Mouse (Mus musculus) MEL (cell line): ENCODE results near the gene Tst. TPM values are rescaled to one million over a fixed set of nuclear protein-coding genes. Genes with fewer than 3 reads are reported as not detected.

ENCODE experiments used
- DNase-seq: peaks from one replicate; pipeline ENCODE4 v3.0.0; 2011; ENCODE audit warnings: low read depth, low spot score
- H3K27ac ChIP-seq: 2 replicates; pipeline ENCODE4 v1.5.1; 2012; ENCODE audit warnings: low read depth, mild to moderate bottlenecking, control low read depth, low read length, moderate library complexity; ENCODE audit not compliant: control insufficient read depth
- H3K27me3 ChIP-seq, 2 experiments: fragments of 150-350 bp in 1 of 2; sonication (generic) in 1 of 2; 2 replicates each; pipeline ENCODE4 v1.6.1; 2012; ENCODE audit warnings: low read length in 2 of 2, mild to moderate bottlenecking in 2 of 2, improper control_type of control experiment in 1 of 2, moderate library complexity in 1 of 2; ENCODE audit not compliant: insufficient read depth in 2 of 2, control insufficient read depth in 1 of 2
- H3K36me3 ChIP-seq, 2 experiments: 2 replicates each; pipeline ENCODE4 v1.6.1; 2012 to 2014; ENCODE audit warnings: low read length in 2 of 2, improper control_type of control experiment in 1 of 2, inconsistent platforms in 1 of 2, mild to moderate bottlenecking in 1 of 2; ENCODE audit not compliant: insufficient read depth in 2 of 2, control insufficient read depth in 1 of 2
- H3K4me1 ChIP-seq, 2 experiments: fragments of 150-350 bp in 1 of 2; sonication (generic) in 1 of 2; 2 replicates each; pipeline ENCODE4 v1.6.1; 2012; ENCODE audit warnings: low read length in 2 of 2, improper control_type of control experiment in 1 of 2, mild to moderate bottlenecking in 1 of 2; ENCODE audit not compliant: insufficient read depth in 2 of 2, control insufficient read depth in 1 of 2
- H3K4me3 ChIP-seq, 2 experiments: fragments of 150-350 bp in 1 of 2; sonication (generic) in 1 of 2; 2 replicates each; pipeline ENCODE4 v1.5.1; 2012; ENCODE audit warnings: low read depth in 2 of 2, low read length in 2 of 2, mild to moderate bottlenecking in 2 of 2, moderate library complexity in 2 of 2, control low read depth in 1 of 2, improper control_type of control experiment in 1 of 2; ENCODE audit not compliant: control insufficient read depth in 1 of 2, insufficient read depth in 1 of 2
- H3K79me2 ChIP-seq: 2 replicates; pipeline ENCODE4 v1.6.1; 2012; ENCODE audit warnings: mild to moderate bottlenecking, low read length, moderate library complexity; ENCODE audit not compliant: control insufficient read depth, poor library complexity, insufficient read depth
- H3K9ac ChIP-seq: 2 replicates; pipeline ENCODE4 v1.6.1; 2012; ENCODE audit warnings: low read depth, mild to moderate bottlenecking, control low read depth, low read length, moderate library complexity; ENCODE audit not compliant: control insufficient read depth, poor library complexity, severe bottlenecking
- H3K9me3 ChIP-seq: fragments of 150-350 bp; sonication (generic); replicated peaks from 2 replicates; pipeline ENCODE4 v1.6.1; 2012; ENCODE audit warnings: mild to moderate bottlenecking, low read length, improper control_type of control experiment, moderate library complexity; ENCODE audit not compliant: insufficient read depth
- BHLHE40 ChIP-seq: IDR thresholded peaks from 2 replicates; pipeline ENCODE4 v1.6.1; 2012; ENCODE audit warnings: low read depth, mild to moderate bottlenecking, inconsistent platforms, low read length, improper control_type of control experiment, borderline replicate concordance
- CHD1 ChIP-seq: IDR thresholded peaks from 2 replicates; pipeline ENCODE4 v1.6.1; 2012; ENCODE audit warnings: low read depth, mild to moderate bottlenecking, inconsistent platforms, low read length, improper control_type of control experiment
- CHD2 ChIP-seq: IDR thresholded peaks from 2 replicates; pipeline ENCODE4 v1.6.1; 2011; ENCODE audit warnings: low read length, improper control_type of control experiment
- ELF1 ChIP-seq: IDR thresholded peaks from 2 replicates; pipeline ENCODE4 v1.6.1; 2014; ENCODE audit warnings: low read depth, mild to moderate bottlenecking, inconsistent platforms, low read length, improper control_type of control experiment, moderate library complexity
- EP300 ChIP-seq, 2 experiments: IDR thresholded peaks; 2 replicates each; pipeline ENCODE4 v1.6.1; 2011; ENCODE audit warnings: improper control_type of control experiment in 2 of 2, low read length in 2 of 2, low read depth in 1 of 2, mild to moderate bottlenecking in 1 of 2
- JUND ChIP-seq: IDR thresholded peaks from 2 replicates; pipeline ENCODE4 v1.6.1; 2011; ENCODE audit warnings: low read depth, mild to moderate bottlenecking, improper control_type of control experiment, low read length
- MAFK ChIP-seq: IDR thresholded peaks from 2 replicates; pipeline ENCODE4 v1.6.1; 2011; ENCODE audit warnings: low read depth, mild to moderate bottlenecking, low read length, improper control_type of control experiment, borderline replicate concordance
- MYB ChIP-seq: IDR thresholded peaks from 2 replicates; pipeline ENCODE4 v1.6.1; 2011; ENCODE audit warnings: mild to moderate bottlenecking, low read depth, low read length, improper control_type of control experiment
- NELFE ChIP-seq: IDR thresholded peaks from 2 replicates; pipeline ENCODE4 v1.6.1; 2011; ENCODE audit warnings: low read depth, low read length, improper control_type of control experiment
- NRF1 ChIP-seq: IDR thresholded peaks from 2 replicates; pipeline ENCODE4 v1.6.1; 2014; ENCODE audit warnings: low read depth, mild to moderate bottlenecking, inconsistent platforms, low read length, improper control_type of control experiment, moderate library complexity; ENCODE audit not compliant: poor library complexity, insufficient read depth, severe bottlenecking
- POLR2A ChIP-seq, 2 experiments: IDR thresholded peaks; 2 replicates each; pipeline ENCODE4 v1.6.1; 2011 to 2012; ENCODE audit warnings: low read length in 2 of 2, mild to moderate bottlenecking in 2 of 2, control low read depth in 1 of 2, improper control_type of control experiment in 1 of 2, low read depth in 1 of 2, moderate library complexity in 1 of 2; ENCODE audit not compliant: control insufficient read depth in 1 of 2, insufficient read depth in 1 of 2, poor library complexity in 1 of 2
- RAD21 ChIP-seq: IDR thresholded peaks from 2 replicates; pipeline ENCODE4 v1.6.1; 2011; ENCODE audit warnings: mild to moderate bottlenecking, low read depth, low read length, improper control_type of control experiment
- RCOR1 ChIP-seq: IDR thresholded peaks from 2 replicates; pipeline ENCODE4 v1.6.1; 2012; ENCODE audit warnings: low read depth, mild to moderate bottlenecking, inconsistent platforms, low read length, improper control_type of control experiment
- SIN3A ChIP-seq: IDR thresholded peaks from 2 replicates; pipeline ENCODE4 v1.6.1; 2012; ENCODE audit warnings: low read length, improper control_type of control experiment, inconsistent platforms
- TCF12 ChIP-seq: IDR thresholded peaks from 2 replicates; pipeline ENCODE4 v1.6.1; 2014; ENCODE audit warnings: low read depth, mild to moderate bottlenecking, inconsistent platforms, low read length, improper control_type of control experiment, moderate library complexity
- USF1 ChIP-seq: IDR thresholded peaks from 2 replicates; pipeline ENCODE4 v1.6.1; 2014; ENCODE audit warnings: low read depth, mild to moderate bottlenecking, inconsistent platforms, low read length, improper control_type of control experiment, moderate library complexity
- USF2 ChIP-seq, 2 experiments: IDR thresholded peaks; 2 replicates each; pipeline ENCODE4 v1.6.1; 2011 to 2012; ENCODE audit warnings: improper control_type of control experiment in 2 of 2, low read length in 2 of 2, borderline replicate concordance in 1 of 2, inconsistent platforms in 1 of 2, low read depth in 1 of 2, mild to moderate bottlenecking in 1 of 2; ENCODE audit not compliant: insufficient read depth in 1 of 2
- ZMIZ1 ChIP-seq: IDR thresholded peaks from 2 replicates; pipeline ENCODE4 v1.6.1; 2012; ENCODE audit warnings: low read depth, mild to moderate bottlenecking, inconsistent platforms, low read length, improper control_type of control experiment, moderate library complexity
- ZNF384 ChIP-seq: IDR thresholded peaks from 2 replicates; pipeline ENCODE4 v1.6.1; 2012; ENCODE audit warnings: low read depth, mild to moderate bottlenecking, inconsistent platforms, low read length, improper control_type of control experiment
- polyA plus RNA-seq, 2 experiments: library from polyadenylated mRNA; stranded (reverse) in 1 of 2; unstranded in 1 of 2; fragments of >175 nt in 1 of 2; fragments of >200 nt in 1 of 2; gene quantifications; 2 replicates each; pipeline versions ENCODE4 v1.2.1 to v1.2.4; 2012; ENCODE audit warnings: low replicate concordance in 2 of 2, low read depth in 1 of 2; ENCODE audit not compliant: insufficient read length in 2 of 2, insufficient read depth in 1 of 2, missing spikeins in 1 of 2
- total RNA-seq: library from RNA; depleted of rRNA; stranded (reverse); fragments of 300-350 nt; gene quantifications from 2 replicates; pipeline ENCODE4 v1.2.3, GENCODE M21; 2012

The Tst gene
- total and polyA plus RNA-seq, 3 experiments, result 29.5 to 34.8 TPM; not detected in 1

DNA sequence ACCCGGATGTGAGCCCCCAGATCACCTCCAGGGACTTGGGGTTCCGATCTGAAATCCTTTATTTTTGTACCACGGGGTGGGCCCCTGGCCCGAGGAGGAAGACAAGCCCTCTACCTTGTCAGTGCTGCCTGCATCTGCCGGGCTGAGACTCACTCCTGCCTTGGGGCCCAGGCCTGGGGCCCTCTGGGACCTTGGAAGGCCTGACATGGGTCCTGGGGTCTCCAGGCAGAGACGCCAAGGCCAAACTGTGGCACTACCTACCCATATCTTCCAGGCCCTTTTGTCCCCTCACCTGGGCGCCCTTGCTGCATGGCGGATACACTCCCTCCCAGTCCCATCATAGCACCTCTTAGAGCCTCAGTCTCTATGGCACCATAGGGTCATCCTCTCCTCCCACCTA lies 32.8 kb upstream of the Tst start:
- TF ChIP-seq MAFK (no peak), ZMIZ1 (no peak), POLR2A (IDR thresholded peaks at IDR 0.05; ENCODE audit: control insufficient read depth in 1 of 2, insufficient read depth in 1 of 2, low read depth in 1 of 2, low read length in 2 of 2, poor library complexity in 1 of 2) (no peak), USF1 (no peak), RAD21 (no peak), NELFE (no peak), USF2 (IDR thresholded peaks at IDR 0.05; ENCODE audit: borderline replicate concordance in 1 of 2, insufficient read depth in 1 of 2, low read depth in 1 of 2, low read length in 2 of 2) (no peak), CHD1 (no peak), NRF1 (no peak), TCF12 (no peak), JUND (no peak), BHLHE40 (no peak), ELF1 (no peak)
- no peaks in the 10 kb centered on the region for H3K9me3 ChIP-seq
- no peak overlapping the region for H3K27ac ChIP-seq
- H3K4me1 ChIP-seq, result peaks cover 13 to 21% of the 10 kb centered on the region in 2 experiments
- no peak overlapping the region for H3K4me3 ChIP-seq
- DNase-seq, result no peak
- peak overlapping the region; percentile 44 for H3K9ac ChIP-seq
- no peaks in the 10 kb centered on the region for H3K79me2 ChIP-seq
- peaks cover 0 to 7% of the 10 kb centered on the region in 2 experiments; a peak in 2 of 4 replicates for H3K36me3 ChIP-seq
- H3K27me3 ChIP-seq, result no peaks in the 10 kb centered on the region

GRCm38 (mm10) chr15:78438018-78438394 lies 32.3 kb upstream of the Tst start:
- no peaks in the 10 kb centered on the region for H3K27me3 ChIP-seq
- H3K4me1 ChIP-seq, result peaks cover 13 to 21% of the 10 kb centered on the region in 2 experiments
- H3K36me3 ChIP-seq, result peaks cover 0 to 7% of the 10 kb centered on the region in 2 experiments; a peak in 2 of 4 replicates
- TF ChIP-seq RCOR1 (no peak), USF2 (IDR thresholded peaks at IDR 0.05; ENCODE audit: borderline replicate concordance in 1 of 2, insufficient read depth in 1 of 2, low read depth in 1 of 2, low read length in 2 of 2) (no peak), ZMIZ1 (no peak), SIN3A (no peak), ZNF384 (no peak), MYB (no peak), EP300 (IDR thresholded peaks at IDR 0.05; ENCODE audit: low read depth in 1 of 2, low read length in 2 of 2) (no peak), POLR2A (IDR thresholded peaks at IDR 0.05; ENCODE audit: control insufficient read depth in 1 of 2, insufficient read depth in 1 of 2, low read depth in 1 of 2, low read length in 2 of 2, poor library complexity in 1 of 2) (no peak), CHD2 (no peak)
- H3K9me3 ChIP-seq, result no peaks in the 10 kb centered on the region
- H3K9ac ChIP-seq, result peak overlapping the region; percentile 26
- peak overlapping the region; percentile 41 to 48; a peak in 3 of 4 replicates for H3K4me3 ChIP-seq
- no peak for DNase-seq
- H3K79me2 ChIP-seq, result no peaks in the 10 kb centered on the region
- H3K27ac ChIP-seq, result peak overlapping the region; percentile 60
